Mouse (Mus musculus): ENCODE data around the gene Asl.

GRCm38 (mm10) chr5:129997700-129998099, 31.3 kb downstream of the Asl start:
- no peak for TF ChIP-seq CTCF (IDR thresholded peaks at IDR 0.05; ENCODE audit: insufficient read depth, low read depth, low read length)
- TF ChIP-seq POLR2A (IDR thresholded peaks at IDR 0.05; ENCODE audit: insufficient read depth, low read depth, low read length), result no peak

Measured in olfactory bulb, adult 2 months (tissue).